In genomic region chr2:164004503-164004902, GRCm38 (mm10) we compare ENCODE assay signal across 15 mouse cellular contexts. TPM values are rescaled to one million over a fixed set of nuclear protein-coding genes. Genes with fewer than 3 reads are reported as not detected.
"Had no signal": no experiment of that assay in that cellular context is flagged by ENCODE, and none has a peak within 500 bp of the region (broad histone marks: within the 10 kb centered on the region; RNA-seq: fewer than 3 reads in every experiment).

No protein-coding gene starts in this region.

- H3K4me2 ChIP-seq: kidney, embryonic 15.5 days; limb, embryonic 13.5 days; lung, embryonic 15.5 days; midbrain, embryonic 11.5 days had no signal

- DNase-seq: kidney, adult 11 months; kidney, adult 8-10 months; kidney, postnatal 10 days; kidney, postnatal 36 days; lung, postnatal 14 days; lung, postnatal 4 days; midbrain, embryonic 14.5 days; thymus, postnatal 25 days had no signal

- H3K9ac ChIP-seq: kidney, embryonic 15.5 days; limb, embryonic 13.5 days; lung, embryonic 15.5 days had no signal

- H3K4me3 ChIP-seq: kidney, embryonic 15.5 days; limb, embryonic 10.5 days; limb, embryonic 13.5 days; lung, embryonic 15.5 days had no signal

- H3K27me3 ChIP-seq: kidney, embryonic 15.5 days; limb, embryonic 13.5 days; lung, embryonic 15.5 days had no signal

- H3K9me3 ChIP-seq: kidney, embryonic 15.5 days; limb, embryonic 10.5 days; limb, embryonic 13.5 days; lung, embryonic 15.5 days had no signal

- H3K36me3 ChIP-seq: lung, embryonic 15.5 days had no signal

- H3K27ac ChIP-seq: kidney, embryonic 15.5 days; limb, embryonic 10.5 days; limb, embryonic 13.5 days; lung, embryonic 15.5 days had no signal

RNA-seq across cellular contexts. Expression of gene Pabpc1l, which starts 20.7 kb away (rescaled TPM):
- total RNA-seq: megakaryocyte-erythroid progenitor cell, adult 5-6 weeks had no signal
- polyA plus RNA-seq: liver, adult 2 months had no signal
